Mouse (Mus musculus) hindbrain, embryonic 11.5 days (tissue): ENCODE results near the gene Piwil1. TPM values are rescaled to one million over a fixed set of nuclear protein-coding genes. Genes with fewer than 3 reads are reported as not detected.

Experiments
- ATAC-seq: fragments of 200-750 bp; cut with Nextera tagmentation; 2 replicates; pipeline ENCODE4 v1.8.0; 2017; ENCODE audit warnings: mild to moderate bottlenecking, moderate TSS enrichment, moderate library complexity; ENCODE audit not compliant: low FRiP score
- DNase-seq: peaks from one replicate; pipeline ENCODE4 v3.0.0-alpha.2; 2015; ENCODE audit warnings: low spot score
- H3K27ac ChIP-seq: fragments of 300-500 bp; sonication (generic); 2 replicates; pipeline ENCODE4 v1.5.1; 2014; ENCODE audit warnings: mild to moderate bottlenecking, low read depth, low read length
- H3K27me3 ChIP-seq: fragments of 300-500 bp; sonication (generic); 2 replicates; pipeline ENCODE4 v1.6.1; 2014; ENCODE audit warnings: mild to moderate bottlenecking, low read length, moderate library complexity, mixed read lengths; ENCODE audit not compliant: control insufficient read depth, insufficient read depth
- H3K36me3 ChIP-seq: fragments of 300-500 bp; sonication (generic); 2 replicates; pipeline ENCODE4 v1.6.1; 2014; ENCODE audit warnings: mild to moderate bottlenecking, low read length, moderate library complexity, mixed read lengths; ENCODE audit not compliant: control insufficient read depth, insufficient read depth
- H3K4me1 ChIP-seq: fragments of 300-500 bp; sonication (generic); replicated peaks from 2 replicates; pipeline ENCODE4 v1.6.1; 2014; ENCODE audit warnings: low read length, mixed read lengths; ENCODE audit not compliant: control insufficient read depth, insufficient read depth
- H3K4me2 ChIP-seq: fragments of 300-500 bp; sonication (generic); replicated peaks from 2 replicates; pipeline ENCODE4 v1.6.1; 2014; ENCODE audit warnings: mild to moderate bottlenecking, low read depth, low read length
- H3K4me3 ChIP-seq: fragments of 300-500 bp; sonication (generic); 2 replicates; pipeline ENCODE4 v1.5.1; 2014; ENCODE audit warnings: low read depth, low read length
- H3K9ac ChIP-seq: fragments of 300-500 bp; sonication (generic); 2 replicates; pipeline ENCODE4 v1.6.1; 2014; ENCODE audit warnings: low read depth, low read length
- H3K9me3 ChIP-seq: fragments of 300-500 bp; sonication (generic); 2 replicates; pipeline ENCODE4 v1.6.1; 2016; ENCODE audit warnings: low read length; ENCODE audit not compliant: control insufficient read depth
- WGBS: fragments of 180-500 bp; shearing (Covaris S2); extraction: QIAGEN DNeasy Blood & Tissue Kit; methylation state at CpG from one replicate; pipeline ENCODE4 v1.1.7; 2014; 5-methylcytosine and 5-hydroxymethylcytosine counted together
- polyA plus RNA-seq: library from polyadenylated mRNA; unstranded; fragments of >200 nt; fragmentation: Nextera tagmentation; extraction: Ambion mirVana; gene quantifications from 2 replicates; pipeline ENCODE4 v1.2.1, GENCODE M21; 2014

Piwil1 gene
- polyA plus RNA-seq, 1 experiment from 2014 or later = not detected

DNA sequence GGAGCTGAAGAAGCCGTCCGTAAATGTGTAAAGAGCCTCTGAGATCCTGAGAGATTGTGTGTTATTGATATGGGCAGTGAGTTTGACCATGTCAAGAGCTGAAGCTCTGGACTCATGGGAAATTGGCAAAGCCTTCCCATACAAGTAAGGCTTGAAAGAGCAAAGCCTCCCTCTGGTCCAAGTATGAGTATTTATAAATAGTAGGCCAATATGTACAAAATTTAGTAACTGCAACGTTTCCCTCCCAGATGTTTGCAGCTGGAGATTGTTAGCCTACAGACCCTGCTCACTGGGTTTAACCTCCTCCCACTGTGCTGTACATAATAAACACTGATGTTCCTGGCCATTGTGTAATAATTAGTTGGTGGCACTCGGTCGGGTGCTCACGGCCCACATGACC is 24.5 kb upstream of the Piwil1 start:
- WGBS = 78% methylated on average over 6 of the region's 6 CpGs
- DNase-seq = no peak

DNA sequence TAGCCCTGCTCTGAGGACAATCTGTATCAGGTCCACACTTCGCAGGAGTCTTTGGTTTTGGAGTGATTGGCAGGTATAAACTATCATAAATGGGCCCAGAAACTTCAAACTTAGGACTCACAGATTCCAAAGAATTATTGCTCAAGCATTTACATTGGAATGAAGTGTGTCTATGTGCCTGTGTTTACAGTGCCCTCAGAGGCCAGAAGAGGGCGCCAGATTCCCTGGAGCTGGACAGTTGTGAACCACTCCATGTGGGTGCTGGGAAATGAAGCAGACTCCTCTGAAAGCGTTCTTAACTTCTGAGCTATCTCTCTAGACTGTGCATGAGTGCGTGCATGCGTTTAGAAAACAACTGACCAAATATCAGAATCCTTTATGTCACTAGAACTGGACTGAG is 20.9 kb upstream of the Piwil1 start:
- no peaks in the 10 kb centered on the region for H3K27me3 ChIP-seq
- WGBS = 43% methylated on average over 5 of the region's 5 CpGs
- ATAC-seq (no peak), DNase-seq (peak; percentile 63)
- H3K4me2 ChIP-seq = no peak overlapping the region
- no peaks in the 10 kb centered on the region for H3K36me3 ChIP-seq
- H3K4me1 ChIP-seq = no peaks in the 10 kb centered on the region
- H3K4me3 ChIP-seq = no peak overlapping the region
- no peak overlapping the region for H3K9ac ChIP-seq
- H3K27ac ChIP-seq = no peak overlapping the region
- H3K9me3 ChIP-seq = no peaks in the 10 kb centered on the region

More for the DNA sequence above, 24.5 kb upstream of the Piwil1 start:
- H3K27me3 ChIP-seq = no peaks in the 10 kb centered on the region
- no peaks in the 10 kb centered on the region for H3K9me3 ChIP-seq
- H3K4me2 ChIP-seq = no peak overlapping the region
- ATAC-seq = no peak
- no peaks in the 10 kb centered on the region for H3K36me3 ChIP-seq
- H3K9ac ChIP-seq = no peak overlapping the region
- H3K4me3 ChIP-seq = no peak overlapping the region
- no peak overlapping the region for H3K27ac ChIP-seq
- H3K4me1 ChIP-seq = no peaks in the 10 kb centered on the region

DNA sequence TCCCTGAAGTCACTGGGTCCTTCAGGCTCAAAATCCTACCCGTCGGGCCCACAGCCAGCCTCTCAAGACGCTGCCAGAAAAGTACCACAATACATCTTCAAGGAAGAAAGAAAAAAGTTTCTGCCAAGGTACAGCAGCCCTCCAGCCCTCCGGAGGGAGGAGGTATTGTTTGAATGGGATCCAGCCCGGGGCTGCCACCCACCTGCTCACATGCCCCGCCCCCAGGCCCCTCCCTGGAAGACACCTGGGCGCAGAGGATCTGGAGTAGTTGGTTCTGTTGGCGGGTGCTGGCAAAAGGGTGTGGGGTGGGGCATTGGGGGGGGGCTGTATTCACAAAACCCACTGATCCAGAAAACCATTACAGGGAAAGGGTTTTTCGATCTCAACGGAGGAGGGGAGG is 18.1 kb upstream of the Piwil1 start:
- no peak overlapping the region for H3K27ac ChIP-seq
- no peak overlapping the region for H3K4me3 ChIP-seq
- H3K9ac ChIP-seq = no peak overlapping the region
- H3K4me2 ChIP-seq = peak overlapping the region; percentile 19
- WGBS = 9% methylated on average over 10 of the region's 10 CpGs
- ATAC-seq (peak; percentile 35; the same call in 1 of the 2 replicates), DNase-seq (no peak)
- H3K36me3 ChIP-seq = no peaks in the 10 kb centered on the region
- H3K9me3 ChIP-seq = peaks cover 6% of the 10 kb centered on the region
- no peaks in the 10 kb centered on the region for H3K27me3 ChIP-seq
- H3K4me1 ChIP-seq = no peaks in the 10 kb centered on the region

DNA sequence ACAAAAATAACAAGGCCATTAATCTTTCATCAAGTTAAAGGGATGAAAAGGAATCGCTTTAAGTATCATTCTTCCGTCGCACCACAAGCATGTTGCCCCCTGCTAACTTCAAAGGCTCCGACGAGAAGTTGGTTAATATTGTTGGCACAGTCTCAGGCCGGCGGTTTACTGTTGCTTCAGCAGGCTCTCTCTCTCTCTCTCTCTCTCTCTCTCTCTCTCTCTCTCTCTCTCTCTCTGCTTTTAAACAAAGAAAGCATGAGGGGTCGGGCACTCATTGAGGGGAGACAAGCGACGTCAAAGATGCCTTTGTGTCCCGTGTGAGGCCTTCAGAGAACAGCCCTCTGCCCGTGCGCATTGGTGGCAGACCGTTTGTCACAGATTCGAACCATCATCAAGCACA is 17.7 kb upstream of the Piwil1 start:
- no peak overlapping the region for H3K9ac ChIP-seq

DNA sequence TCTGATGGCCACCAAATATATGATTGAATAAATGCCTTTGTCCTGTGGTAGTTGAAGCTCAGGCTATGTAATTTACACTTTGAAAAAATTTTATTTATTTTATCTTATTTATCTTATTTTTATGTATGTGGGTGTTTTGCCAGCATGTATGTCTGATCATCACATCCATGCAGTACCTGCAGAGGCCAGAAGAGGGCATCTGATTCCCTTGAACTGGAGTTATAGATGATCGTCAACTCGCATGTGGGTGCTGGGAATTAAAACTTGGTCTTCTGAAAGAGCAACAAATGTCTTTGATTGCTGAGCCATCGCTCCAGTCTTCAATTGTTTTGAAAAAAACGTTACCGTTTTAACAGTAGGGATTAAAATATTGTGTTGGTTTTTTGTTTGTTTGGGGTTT is 15.2 kb upstream of the Piwil1 start:
- H3K9me3 ChIP-seq = peaks cover 6% of the 10 kb centered on the region
- no peak overlapping the region for H3K4me2 ChIP-seq
- DNase-seq (no peak), ATAC-seq (no peak)
- H3K27ac ChIP-seq = no peak overlapping the region
- no peaks in the 10 kb centered on the region for H3K4me1 ChIP-seq
- WGBS = 84% methylated on average over 5 of the region's 5 CpGs
- no peak overlapping the region for H3K9ac ChIP-seq
- no peak overlapping the region for H3K4me3 ChIP-seq
- no peaks in the 10 kb centered on the region for H3K27me3 ChIP-seq
- no peaks in the 10 kb centered on the region for H3K36me3 ChIP-seq

More for the DNA sequence above, 17.7 kb upstream of the Piwil1 start:
- Histone ChIP-seq H3K9me3 (peaks cover 6% of the 10 kb centered on the region), H3K4me2 (peak overlapping the region; percentile 19; the same call in 1 of the 2 replicates), H3K27ac (no peak overlapping the region; the same call in 1 of the 2 replicates), H3K27me3 (no peaks in the 10 kb centered on the region), H3K4me3 (no peak overlapping the region), H3K4me1 (no peaks in the 10 kb centered on the region), H3K36me3 (no peaks in the 10 kb centered on the region)
- WGBS = 3% methylated on average over 15 of the region's 15 CpGs
- DNase-seq (peak; percentile 55), ATAC-seq (peak; percentile 68)

DNA sequence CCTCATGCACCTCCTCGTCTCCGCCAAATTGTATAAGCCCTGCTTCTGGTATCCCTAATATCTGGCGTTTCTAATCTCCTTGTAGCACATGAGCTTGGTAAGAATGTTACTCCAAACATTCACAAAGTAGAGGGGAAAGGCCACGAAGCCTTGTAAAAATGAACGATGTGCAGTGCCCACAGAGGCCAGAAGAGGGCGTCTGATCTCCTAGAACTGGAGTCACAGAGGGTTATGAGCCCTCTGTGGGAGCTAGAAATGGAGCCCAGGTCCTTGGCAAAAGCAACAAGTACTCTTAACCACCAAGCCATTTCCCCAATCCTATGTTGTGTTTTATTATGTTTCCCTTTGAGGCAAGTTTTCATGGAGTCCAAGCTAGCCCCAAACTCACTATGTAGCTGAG is 8.2 kb upstream of the Piwil1 start:
- 68% methylated on average over 6 of the region's 6 CpGs for WGBS
- Histone ChIP-seq H3K9me3 (no peaks in the 10 kb centered on the region), H3K4me1 (0 out of 2 replicates have a peak, but pooled peaks cover 2% of the 10 kb centered on the region), H3K36me3 (no peaks in the 10 kb centered on the region), H3K27me3 (no peaks in the 10 kb centered on the region), H3K27ac (no peak overlapping the region), H3K9ac (no peak overlapping the region), H3K4me3 (no peak overlapping the region), H3K4me2 (no peak overlapping the region)
- DNase-seq = no peak
- ATAC-seq = no peak

DNA sequence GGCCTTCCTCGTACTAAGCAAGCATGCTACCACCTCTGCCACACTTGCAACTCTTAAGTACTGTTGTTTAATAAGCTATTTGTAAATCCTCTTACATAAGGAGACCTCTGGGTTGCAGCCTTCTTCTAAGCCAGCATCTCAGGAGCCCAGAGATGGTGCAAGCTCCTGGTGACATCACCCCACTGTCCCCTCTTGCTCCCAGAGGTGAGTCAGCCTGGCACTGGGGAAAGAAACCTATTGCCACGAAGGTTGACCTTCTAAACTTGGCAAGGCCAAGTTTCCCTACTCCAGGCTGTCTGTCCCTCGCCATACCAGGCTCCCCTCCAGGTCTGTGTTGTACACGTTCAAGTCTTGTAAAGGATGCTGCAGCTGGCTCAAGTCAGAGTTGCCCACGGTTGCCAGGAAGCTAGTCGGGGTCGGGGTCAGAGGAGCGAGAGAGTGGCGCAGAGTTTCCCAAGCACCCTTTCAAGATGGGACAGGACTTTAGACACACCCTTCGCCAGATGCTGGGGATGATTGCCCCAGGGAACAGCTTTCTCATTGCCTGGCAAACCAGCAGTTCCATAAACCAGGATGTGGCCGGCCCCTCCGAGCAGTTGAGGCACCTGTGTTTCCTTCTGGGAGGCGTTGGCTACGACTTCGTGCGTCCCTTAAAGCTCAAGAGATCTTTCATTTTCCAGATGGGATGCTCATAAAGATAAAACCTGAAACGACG is 7.6 kb upstream of the Piwil1 start:
- 81% methylated on average over 18 of the region's 18 CpGs for WGBS
- no peaks in the 10 kb centered on the region for H3K9me3 ChIP-seq
- H3K4me1 ChIP-seq = 0 out of 2 replicates have a peak, but pooled peaks cover 2% of the 10 kb centered on the region
- no peak overlapping the region for H3K9ac ChIP-seq
- no peak overlapping the region for H3K4me2 ChIP-seq
- no peaks in the 10 kb centered on the region for H3K36me3 ChIP-seq
- no peak overlapping the region for H3K4me3 ChIP-seq
- ATAC-seq (no peak), DNase-seq (no peak)
- H3K27me3 ChIP-seq = no peaks in the 10 kb centered on the region
- no peak overlapping the region for H3K27ac ChIP-seq

DNA sequence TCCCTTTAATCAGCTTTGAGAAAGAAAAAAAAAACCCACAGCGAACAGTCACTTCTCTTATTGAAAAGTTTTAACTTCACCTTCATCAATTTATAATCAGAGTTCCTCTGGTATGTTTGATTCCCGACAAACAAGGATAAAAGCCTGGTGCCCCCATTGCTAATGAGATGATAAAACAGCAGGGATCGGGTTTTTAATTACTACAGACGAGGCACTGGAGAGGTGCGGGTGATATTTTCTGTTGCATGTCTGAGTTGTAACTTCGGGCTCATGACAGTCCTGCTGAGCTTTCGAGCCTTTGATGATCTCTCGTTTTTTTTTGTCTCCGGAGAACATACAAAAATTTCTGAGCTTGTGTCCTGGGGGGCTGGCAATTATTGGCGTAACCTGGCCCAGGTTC is 5.5 kb upstream of the Piwil1 start:
- WGBS = 53% methylated on average over 10 of the region's 10 CpGs

DNA sequence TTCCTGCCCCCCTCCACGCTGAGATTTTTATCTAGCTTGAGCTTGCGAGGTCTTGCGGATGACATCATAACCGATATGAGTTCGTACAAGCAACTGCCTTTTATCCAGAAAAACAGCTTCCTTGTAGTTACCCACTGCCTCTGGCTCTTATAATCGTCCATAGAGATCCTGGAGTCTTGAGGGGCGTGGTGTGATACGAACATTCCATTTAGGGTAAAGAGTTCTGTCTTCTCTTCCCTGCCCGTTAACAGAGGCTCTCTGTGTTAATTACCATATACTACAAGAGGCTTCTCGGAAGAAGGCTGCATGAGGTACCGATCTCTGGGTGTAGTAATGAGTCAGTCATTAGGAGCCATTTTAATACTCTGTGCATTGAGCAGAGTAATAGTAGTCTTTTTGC is 1.6 kb upstream of the Piwil1 start:
- Histone ChIP-seq H3K27me3 (no peaks in the 10 kb centered on the region), H3K9ac (no peak overlapping the region)

More for the DNA sequence above, 5.5 kb upstream of the Piwil1 start:
- Histone ChIP-seq H3K36me3 (no peaks in the 10 kb centered on the region), H3K9me3 (no peaks in the 10 kb centered on the region), H3K27ac (no peak overlapping the region), H3K4me2 (no peak overlapping the region), H3K4me1 (0 out of 2 replicates have a peak, but pooled peaks cover 2% of the 10 kb centered on the region), H3K27me3 (no peaks in the 10 kb centered on the region), H3K9ac (no peak overlapping the region), H3K4me3 (no peak overlapping the region)
- ATAC-seq (no peak), DNase-seq (no peak)

More for the DNA sequence above, 1.6 kb upstream of the Piwil1 start:
- Histone ChIP-seq H3K4me2 (no peak overlapping the region), H3K4me3 (no peak overlapping the region), H3K4me1 (no peaks in the 10 kb centered on the region), H3K9me3 (no peaks in the 10 kb centered on the region), H3K27ac (no peak overlapping the region), H3K36me3 (no peaks in the 10 kb centered on the region)
- WGBS = 78% methylated on average over 11 of the region's 11 CpGs
- DNase-seq = no peak
- ATAC-seq = no peak
